Mouse (Mus musculus) heart, adult 2 months (tissue): ENCODE measurements around the gene Ccrl2. TPM values are rescaled to one million over a fixed set of nuclear protein-coding genes. Genes with fewer than 3 reads are reported as not detected.

Source experiments
- DNase-seq, 2 experiments: peaks; one replicate each; pipeline ENCODE4 v3.0.0; 2021
- H3K27ac ChIP-seq: fragments of 200-600 bp; 2 replicates; pipeline ENCODE4 v1.8.1; 2022
- H3K27me3 ChIP-seq: fragments of 200-500 bp; 2 replicates; pipeline ENCODE4 v1.6.1; 2012; ENCODE audit warnings: mild to moderate bottlenecking, low read length, inconsistent platforms, mixed read lengths; ENCODE audit not compliant: control insufficient read depth, insufficient read depth
- H3K36me3 ChIP-seq: fragments of 200-500 bp; 2 replicates; pipeline ENCODE4 v1.6.1; 2012; ENCODE audit warnings: low read length, inconsistent platforms; ENCODE audit not compliant: control insufficient read depth, insufficient read depth
- H3K4me1 ChIP-seq: fragments of 200-500 bp; 2 replicates; pipeline ENCODE4 v1.6.1; 2011; ENCODE audit warnings: low read length; ENCODE audit not compliant: control insufficient read depth, insufficient read depth
- H3K4me3 ChIP-seq: fragments of 200-600 bp; 2 replicates; pipeline ENCODE4 v1.8.1; 2022
- H3K79me2 ChIP-seq: fragments of 200-500 bp; replicated peaks from 2 replicates; pipeline ENCODE4 v1.6.1; 2012; ENCODE audit warnings: mild to moderate bottlenecking, inconsistent platforms, low read length, moderate library complexity, mixed read lengths; ENCODE audit not compliant: control insufficient read depth, insufficient read depth
- H3K9ac ChIP-seq: fragments of 200-500 bp; 2 replicates; pipeline ENCODE4 v1.6.1; 2012; ENCODE audit warnings: low read depth, mild to moderate bottlenecking, control low read depth, inconsistent platforms, low read length, mixed read lengths
- CTCF ChIP-seq: fragments of 200-600 bp; IDR thresholded peaks from 2 replicates; pipeline ENCODE4 v1.8.1; 2022; ENCODE audit warnings: antibody characterized with exemption, mild to moderate bottlenecking, moderate library complexity
- EP300 ChIP-seq: fragments of 200-500 bp; IDR thresholded peaks from 2 replicates; pipeline ENCODE4 v1.6.1; 2011; ENCODE audit warnings: low read depth, low read length, control low read depth; ENCODE audit not compliant: insufficient read depth
- POLR2A ChIP-seq: fragments of 200-500 bp; IDR thresholded peaks from 2 replicates; pipeline ENCODE4 v1.6.1; 2011; ENCODE audit warnings: mild to moderate bottlenecking, low read depth, low read length, control low read depth; ENCODE audit not compliant: insufficient read depth
- WGBS: fragments of 180-500 bp; shearing (Covaris S2); methylation state at CpG from one replicate; pipeline ENCODE4 v1.1.7; 2018; 5-methylcytosine and 5-hydroxymethylcytosine counted together
- intact Hi-C: fragments of 180-260 bp; cut with DNase I; formaldehyde crosslinking; loops from one replicate; pipeline ENCODE4 v1.15.1; 2025
- polyA plus RNA-seq: library from polyadenylated mRNA; depleted of rRNA; stranded (reverse); fragments of >200 nt; gene quantifications from 2 replicates; pipeline ENCODE4 v1.2.3, GENCODE M21; 2012; rRNA removed
- total RNA-seq, 2 experiments: library from RNA; stranded (reverse); gene quantifications; 2 replicates each; pipeline ENCODE4 v1.2.3; 2021

The Ccrl2 gene
- total and polyA plus RNA-seq, 3 experiments, result 7.5 to 16.3 (median 16.0) TPM

DNA sequence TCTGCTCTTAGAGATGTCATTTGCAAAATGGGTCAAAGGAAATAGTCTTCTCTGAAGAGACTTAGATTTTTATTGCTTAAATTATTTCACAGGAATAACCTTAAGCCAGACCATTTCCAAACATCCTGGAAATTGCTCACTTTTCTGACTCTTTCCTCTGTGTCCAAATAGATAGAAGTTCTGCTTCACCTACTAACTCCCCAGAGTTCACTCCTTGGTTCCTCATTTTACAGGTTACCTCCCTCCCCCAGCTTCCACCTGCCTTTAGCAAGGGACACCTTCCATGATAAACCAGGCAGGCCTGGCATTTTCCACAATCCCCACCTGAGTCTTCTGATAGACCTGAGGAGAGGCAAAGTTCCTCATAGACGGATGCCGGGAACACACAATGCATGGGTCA is 50.8 kb downstream of the Ccrl2 start:
- intact Hi-C loops, result no loop called here
- 92% methylated on average over 2 of the region's 2 CpGs for WGBS
- Histone ChIP-seq H3K27ac (no peak overlapping the region), H3K4me3 (no peak overlapping the region), H3K27me3 (no peaks in the 10 kb centered on the region), H3K36me3 (no peaks in the 10 kb centered on the region), H3K9ac (no peak overlapping the region), H3K79me2 (no peaks in the 10 kb centered on the region), H3K4me1 (peaks cover 1% of the 10 kb centered on the region; the same call in 1 of the 2 replicates)
- DNase-seq, result no peak
- TF ChIP-seq POLR2A (no peak), EP300 (no peak), CTCF (no peak)

Other genes starting within 250 kb of the Ccrl2 start
- not detected for gene Prss44, start 243.5 kb downstream of the Ccrl2 start, total RNA-seq
- gene Prss44, start 243.5 kb downstream of the Ccrl2 start, polyA plus RNA-seq, result 0.06 TPM in 1 of 2 replicates, not detected in the other
- not detected for gene Prss43, start 230.8 kb downstream of the Ccrl2 start, total RNA-seq
- gene Prss43, start 230.8 kb downstream of the Ccrl2 start, polyA plus RNA-seq, result not detected in 2 replicates
- gene Prss45, start 222.9 kb downstream of the Ccrl2 start, total RNA-seq, result not detected
- 0.18 TPM in 1 of 2 replicates, not detected in the other for gene Prss45, start 222.9 kb downstream of the Ccrl2 start, polyA plus RNA-seq
- gene Prss46, start 213.0 kb downstream of the Ccrl2 start, total RNA-seq, result not detected
- 0.18 TPM in 1 of 2 replicates, not detected in the other for gene Prss46, start 213.0 kb downstream of the Ccrl2 start, polyA plus RNA-seq
- not detected for gene Prss50, start 199.6 kb downstream of the Ccrl2 start, total RNA-seq
- not detected in 2 replicates for gene Prss50, start 199.6 kb downstream of the Ccrl2 start, polyA plus RNA-seq
- gene Als2cl, start 177.6 kb downstream of the Ccrl2 start, total RNA-seq, result 10 to 100 TPM; 13.7 to 14.2 TPM
- gene Als2cl, start 177.6 kb downstream of the Ccrl2 start, polyA plus RNA-seq, result 25.7 and 25.9 TPM in 2 replicates
- gene Tmie, start 177.4 kb downstream of the Ccrl2 start, total RNA-seq, result 1 to 10 TPM; 1.3 to 1.7 TPM
- 1.00 and 1.1 TPM in 2 replicates for gene Tmie, start 177.4 kb downstream of the Ccrl2 start, polyA plus RNA-seq
- gene Fam240a, start 140.7 kb downstream of the Ccrl2 start, total RNA-seq, result not detected
- not detected in 2 replicates for gene Fam240a, start 140.7 kb downstream of the Ccrl2 start, polyA plus RNA-seq
- gene Tdgf1, start 111.4 kb downstream of the Ccrl2 start, total RNA-seq, result not detected
- not detected in 2 replicates for gene Tdgf1, start 111.4 kb downstream of the Ccrl2 start, polyA plus RNA-seq
- 100 to 1,000 TPM; 223 to 289 TPM for gene Lrrc2, start 106.0 kb downstream of the Ccrl2 start, total RNA-seq
- 57.3 and 69.4 TPM in 2 replicates for gene Lrrc2, start 106.0 kb downstream of the Ccrl2 start, polyA plus RNA-seq
- gene Rtp3, start 66.9 kb downstream of the Ccrl2 start, total RNA-seq, result 1 to 10 TPM; 3.5 to 3.8 TPM
- 7.9 and 12.4 TPM in 2 replicates for gene Rtp3, start 66.9 kb downstream of the Ccrl2 start, polyA plus RNA-seq
- not detected for gene Ltf, start 38.2 kb downstream of the Ccrl2 start, total RNA-seq
- gene Ltf, start 38.2 kb downstream of the Ccrl2 start, polyA plus RNA-seq, result 0.32 and 20.1 TPM in 2 replicates
- 10 to 100 TPM; 83.6 to 84.1 TPM for gene Lrrfip2, start 60.1 kb upstream of the Ccrl2 start, total RNA-seq
- gene Lrrfip2, start 60.1 kb upstream of the Ccrl2 start, polyA plus RNA-seq, result 33.5 and 61.2 TPM in 2 replicates
- gene Mlh1, start 214.3 kb upstream of the Ccrl2 start, total RNA-seq, result 1 to 10 TPM; 6.1 to 7.1 TPM
- 12.6 and 12.9 TPM in 2 replicates for gene Mlh1, start 214.3 kb upstream of the Ccrl2 start, polyA plus RNA-seq
- gene Epm2aip1, start 214.4 kb upstream of the Ccrl2 start, total RNA-seq, result 10 to 100 TPM; 20.3 to 23.8 TPM
- gene Epm2aip1, start 214.4 kb upstream of the Ccrl2 start, polyA plus RNA-seq, result 8.9 and 19.2 TPM in 2 replicates